Mouse (Mus musculus) midbrain, embryonic 16.5 days (tissue): Measurements from ENCODE around the gene Scnn1g. TPM values are rescaled to one million over a fixed set of nuclear protein-coding genes. Genes with fewer than 3 reads are reported as not detected.

Experiments
- ATAC-seq: fragments of 200-750 bp; cut with Nextera tagmentation; 2 replicates; pipeline ENCODE4 v1.8.0; 2017; ENCODE audit warnings: moderate TSS enrichment
- H3K27ac ChIP-seq: fragments of 300-500 bp; sonication (generic); 2 replicates; pipeline ENCODE4 v1.5.1; 2014; ENCODE audit warnings: mild to moderate bottlenecking, low read length, mixed read lengths
- H3K27me3 ChIP-seq: fragments of 300-500 bp; sonication (generic); 2 replicates; pipeline ENCODE4 v1.6.1; 2014; ENCODE audit warnings: low read depth, low read length, mixed read lengths; ENCODE audit not compliant: control insufficient read depth, insufficient read depth
- H3K36me3 ChIP-seq: fragments of 300-500 bp; sonication (generic); 2 replicates; pipeline ENCODE4 v1.6.1; 2014; ENCODE audit warnings: mild to moderate bottlenecking, low read length, moderate library complexity, mixed read lengths; ENCODE audit not compliant: control insufficient read depth, insufficient read depth
- H3K4me1 ChIP-seq: fragments of 300-500 bp; sonication (generic); 2 replicates; pipeline ENCODE4 v1.6.1; 2014; ENCODE audit warnings: mild to moderate bottlenecking, low read length, mixed read lengths; ENCODE audit not compliant: control insufficient read depth, insufficient read depth
- H3K4me2 ChIP-seq: fragments of 300-500 bp; sonication (generic); 2 replicates; pipeline ENCODE4 v1.6.1; 2014; ENCODE audit warnings: mild to moderate bottlenecking, low read length, mixed read lengths
- H3K4me3 ChIP-seq: fragments of 300-500 bp; sonication (generic); 2 replicates; pipeline ENCODE4 v1.5.1; 2014; ENCODE audit warnings: low read depth, mild to moderate bottlenecking, low read length, moderate library complexity, mixed read lengths
- H3K9ac ChIP-seq: fragments of 300-500 bp; sonication (generic); 2 replicates; pipeline ENCODE4 v1.6.1; 2014; ENCODE audit warnings: low read depth, low read length, mixed read lengths
- H3K9me3 ChIP-seq: fragments of 300-500 bp; sonication (generic); replicated peaks from 2 replicates; pipeline ENCODE4 v1.6.1; 2014; ENCODE audit warnings: mild to moderate bottlenecking, low read length, mixed read lengths; ENCODE audit not compliant: control insufficient read depth, poor library complexity, severe bottlenecking
- WGBS: fragments of 180-500 bp; shearing (Covaris S2); extraction: QIAGEN DNeasy Blood & Tissue Kit; methylation state at CpG from one replicate; pipeline ENCODE4 v1.1.7; 2014; 5-methylcytosine and 5-hydroxymethylcytosine counted together
- polyA plus RNA-seq: library from polyadenylated mRNA; unstranded; fragments of >200 nt; fragmentation: Nextera tagmentation; extraction: Ambion mirVana; gene quantifications from 2 replicates; pipeline ENCODE4 v1.2.1, GENCODE M21; 2015

Gene Scnn1g
- polyA plus RNA-seq, 1 experiment from 2014 or later, result not detected

- Histone ChIP-seq H3K27me3 (no peaks in the 10 kb centered on the region), H3K27ac (no peak overlapping the region), H3K4me2 (no peak overlapping the region), H3K36me3 (no peaks in the 10 kb centered on the region), H3K9me3 (no peaks in the 10 kb centered on the region), H3K4me3 (no peak overlapping the region), H3K4me1 (no peaks in the 10 kb centered on the region), H3K9ac (no peak overlapping the region)
- no peak for ATAC-seq
- WGBS, result 71% methylated on average over 9 of the region's 9 CpGs
These were observed 63.5 kb downstream of the Scnn1g start for GRCm38 (mm10) chr7:121797781-121798180.

- no peak overlapping the region for H3K4me2 ChIP-seq
- ATAC-seq, result no peak
- no peak overlapping the region for H3K4me3 ChIP-seq
- H3K27me3 ChIP-seq, result no peaks in the 10 kb centered on the region
- H3K9ac ChIP-seq, result no peak overlapping the region
- H3K36me3 ChIP-seq, result no peaks in the 10 kb centered on the region
- H3K27ac ChIP-seq, result no peak overlapping the region
- 80% methylated on average over 2 of the region's 2 CpGs for WGBS
- H3K4me1 ChIP-seq, result no peaks in the 10 kb centered on the region
- H3K9me3 ChIP-seq, result no peaks in the 10 kb centered on the region
These were observed 68.2 kb downstream of the Scnn1g start for GRCm38 (mm10) chr7:121802471-121802870.

GRCm38 (mm10) chr7:121803011-121803410, 68.7 kb downstream of the Scnn1g start:
- WGBS, result 92% methylated on average over 4 of the region's 4 CpGs
- no peak for ATAC-seq

DNA sequence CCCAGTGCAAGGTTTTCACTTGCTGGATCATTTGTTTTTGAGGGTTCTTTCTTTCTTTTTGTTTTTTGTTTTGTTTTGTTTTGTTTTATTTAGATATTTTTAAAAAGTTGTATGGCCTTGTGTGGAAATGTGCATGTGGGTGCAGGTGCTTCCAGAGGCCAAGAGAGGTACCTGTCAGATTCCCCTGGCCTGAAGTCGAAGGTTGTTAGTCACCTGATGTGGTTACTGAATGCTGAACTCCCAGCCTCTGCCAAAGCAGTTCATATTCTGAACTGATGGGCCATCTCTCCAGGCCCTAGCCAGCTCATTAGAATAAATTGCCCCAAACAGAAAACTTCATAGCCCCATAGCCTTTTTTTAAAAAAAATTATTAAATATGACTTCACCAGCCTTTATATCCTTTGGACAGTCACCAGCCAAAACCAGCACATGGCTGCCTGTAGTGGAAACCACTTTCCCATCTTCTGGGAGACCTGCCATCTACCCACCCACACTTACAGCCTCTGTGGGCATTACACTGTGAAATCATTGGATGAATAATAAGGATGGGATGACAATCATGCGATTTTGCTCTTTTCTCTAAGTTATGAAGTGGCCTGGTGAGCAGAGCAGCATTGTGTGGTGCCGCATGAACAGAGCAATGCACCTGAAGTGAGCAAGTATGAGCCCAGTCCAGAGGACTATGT, 71.7 kb downstream of the Scnn1g start:
- no peak overlapping the region for H3K27ac ChIP-seq
- H3K9me3 ChIP-seq, result no peaks in the 10 kb centered on the region
- no peak overlapping the region for H3K9ac ChIP-seq
- H3K27me3 ChIP-seq, result no peaks in the 10 kb centered on the region
- no peak for ATAC-seq
- no peaks in the 10 kb centered on the region for H3K36me3 ChIP-seq
- H3K4me3 ChIP-seq, result no peak overlapping the region
- WGBS, result 81% methylated on average over 3 of the region's 3 CpGs
- H3K4me1 ChIP-seq, result no peaks in the 10 kb centered on the region
- H3K4me2 ChIP-seq, result no peak overlapping the region

More at GRCm38 (mm10) chr7:121803011-121803410, 68.7 kb downstream of the Scnn1g start:
- Histone ChIP-seq H3K27ac (no peak overlapping the region), H3K36me3 (no peaks in the 10 kb centered on the region), H3K4me1 (no peaks in the 10 kb centered on the region), H3K4me2 (no peak overlapping the region), H3K9me3 (no peaks in the 10 kb centered on the region), H3K4me3 (no peak overlapping the region), H3K9ac (no peak overlapping the region), H3K27me3 (no peaks in the 10 kb centered on the region)

GRCm38 (mm10) chr7:121807726-121808580, 73.7 kb downstream of the Scnn1g start:
- WGBS, result 82% methylated on average over 15 of the region's 15 CpGs
- ATAC-seq, result no peak
- H3K36me3 ChIP-seq, result no peaks in the 10 kb centered on the region
- no peaks in the 10 kb centered on the region for H3K27me3 ChIP-seq
- no peaks in the 10 kb centered on the region for H3K9me3 ChIP-seq
- no peak overlapping the region for H3K27ac ChIP-seq
- H3K4me3 ChIP-seq, result no peak overlapping the region
- no peak overlapping the region for H3K9ac ChIP-seq
- no peak overlapping the region for H3K4me2 ChIP-seq
- H3K4me1 ChIP-seq, result no peaks in the 10 kb centered on the region

Other genes starting within 250 kb of the Scnn1g start
- gene Usp31, start 27.2 kb upstream of the Scnn1g start, polyA plus RNA-seq, result 3.0 and 3.6 TPM in 2 replicates
- gene Scnn1b, start 130.6 kb downstream of the Scnn1g start, polyA plus RNA-seq, result 0.07 and 0.49 TPM in 2 replicates
- gene Cog7, start 247.2 kb downstream of the Scnn1g start, polyA plus RNA-seq, result 26.0 and 29.1 TPM in 2 replicates